ENCODE assay signal across 22 mouse cellular contexts in genomic region chr7:67775623-67776022, GRCm38 (mm10). TPM values are rescaled to one million over a fixed set of nuclear protein-coding genes. Genes with fewer than 3 reads are reported as not detected.
DNase-seq lines count a peak whose midpoint lies in the region; ATAC-seq and TF ChIP-seq lines count a peak whose summit lies in the region.
"Had no signal": no experiment of that assay in that cellular context is flagged by ENCODE, and none has a peak within 500 bp of the region (broad histone marks: within the 10 kb centered on the region; RNA-seq: fewer than 3 reads in every experiment).

No protein-coding gene starts in this region.

- H3K9me3 ChIP-seq in kidney, embryonic 14.5 days (ENCODE audit: control insufficient read depth, low read length), result no peaks in the 10 kb centered on the region
- no peaks in the 10 kb centered on the region for H3K9me3 ChIP-seq in lung, embryonic 15.5 days
- no peaks in the 10 kb centered on the region for H3K9me3 ChIP-seq in lung, postnatal 0 days (ENCODE audit: low read length)
- no peaks in the 10 kb centered on the region for H3K9me3 ChIP-seq in stomach, postnatal 0 days (ENCODE audit: control insufficient read depth, low read length)
- no peaks in the 10 kb centered on the region for H3K9me3 ChIP-seq in embryonic facial prominence, embryonic 10.5 days
- H3K9me3 ChIP-seq: embryonic facial prominence, embryonic 12.5 days; forebrain, embryonic 12.5 days had no signal

- no peaks in the 10 kb centered on the region for H3K27me3 ChIP-seq in kidney, embryonic 14.5 days (ENCODE audit: control insufficient read depth, insufficient read depth, low read length)
- no peaks in the 10 kb centered on the region for H3K27me3 ChIP-seq in lung, embryonic 15.5 days
- H3K27me3 ChIP-seq in lung, postnatal 0 days (replicated peaks; ENCODE audit: insufficient read depth, low read length), result no peaks in the 10 kb centered on the region
- no peaks in the 10 kb centered on the region for H3K27me3 ChIP-seq in stomach, postnatal 0 days (ENCODE audit: control insufficient read depth, insufficient read depth, low read length)
- no peaks in the 10 kb centered on the region for H3K27me3 ChIP-seq in embryonic facial prominence, embryonic 10.5 days (replicated peaks; ENCODE audit: low read depth, poor library complexity, severe bottlenecking)
- H3K27me3 ChIP-seq: embryonic facial prominence, embryonic 12.5 days; forebrain, embryonic 12.5 days had no signal

- 62% methylated on average over 3 of the region's 3 CpGs for WGBS in kidney, embryonic 14.5 days
- WGBS in lung, embryonic 15.5 days, result 35% methylated on average over 3 of the region's 3 CpGs
- WGBS in lung, adult 2 months, result 29% methylated on average over 3 of the region's 3 CpGs
- WGBS in lung, postnatal 0 days, result 14% methylated on average over 3 of the region's 3 CpGs
- 46% methylated on average over 3 of the region's 3 CpGs for WGBS in stomach, postnatal 0 days
- 70% methylated on average over 3 of the region's 3 CpGs for WGBS in embryonic facial prominence, embryonic 10.5 days

- no peak for DNase-seq in kidney, postnatal 10 days
- no peak for DNase-seq in lung, adult 2 months
- peak; percentile 5 for DNase-seq in lung, postnatal 0 days (ENCODE audit: low spot score)
- no peak for DNase-seq in lung, postnatal 14 days
- DNase-seq in stomach, postnatal 0 days (ENCODE audit: low spot score), result no peak
- no peak for DNase-seq in embryonic facial prominence, embryonic 10.5 days (ENCODE audit: low spot score)
- DNase-seq: adrenal gland, adult 2 months; adrenal gland, postnatal 10 days; adrenal gland, postnatal 25 days; cerebellum, adult 11 months; cerebellum, adult 18-20 months; cerebellum, adult 8-10 months; cerebellum, adult 9-11 months; cerebellum, postnatal 14 days; cerebellum, postnatal 36 days; embryo, embryonic 11 days; forebrain, postnatal 0 days had no signal

- no peak for TF ChIP-seq EP300 in lung, postnatal 0 days (IDR thresholded peaks at IDR 0.05)
- TF ChIP-seq EP300 in stomach, postnatal 0 days (optimal IDR thresholded peaks at IDR 0.05), result no peak

- no peak for TF ChIP-seq POLR2A in lung, adult 2 months (IDR thresholded peaks at IDR 0.05; ENCODE audit: borderline replicate concordance, extremely low read depth, low read depth, low read length)

- H3K4me3 ChIP-seq in kidney, embryonic 14.5 days (ENCODE audit: low read length), result no peak overlapping the region
- no peak overlapping the region for H3K4me3 ChIP-seq in lung, embryonic 15.5 days
- H3K4me3 ChIP-seq in lung, adult 2 months (replicated peaks; ENCODE audit: extremely low read depth, low read depth, low read length), result no peak overlapping the region
- no peak overlapping the region for H3K4me3 ChIP-seq in lung, postnatal 0 days (ENCODE audit: low read depth, low read length)
- no peak overlapping the region for H3K4me3 ChIP-seq in stomach, postnatal 0 days (ENCODE audit: low read depth, low read length)
- no peak overlapping the region for H3K4me3 ChIP-seq in embryonic facial prominence, embryonic 10.5 days
- H3K4me3 ChIP-seq: embryonic facial prominence, embryonic 12.5 days; forebrain, embryonic 12.5 days had no signal

- peak overlapping the region; percentile 67; the same call in 1 of the 2 replicates for H3K27ac ChIP-seq in kidney, embryonic 14.5 days (ENCODE audit: low read depth, low read length)
- H3K27ac ChIP-seq in lung, embryonic 15.5 days, result peak overlapping the region; percentile 51; the same call in 1 of the 2 replicates
- no peak overlapping the region for H3K27ac ChIP-seq in lung, postnatal 0 days (ENCODE audit: low read length)
- no peak overlapping the region for H3K27ac ChIP-seq in stomach, postnatal 0 days (replicated peaks)
- no peak overlapping the region for H3K27ac ChIP-seq in embryonic facial prominence, embryonic 10.5 days (replicated peaks)
- H3K27ac ChIP-seq: embryonic facial prominence, embryonic 12.5 days; forebrain, embryonic 12.5 days had no signal

- peaks cover 6% of the 10 kb centered on the region; the same call in 1 of the 2 replicates for H3K4me1 ChIP-seq in kidney, embryonic 14.5 days (ENCODE audit: control insufficient read depth, insufficient read depth, low read length)
- peaks cover 16% of the 10 kb centered on the region for H3K4me1 ChIP-seq in lung, embryonic 15.5 days
- H3K4me1 ChIP-seq in lung, adult 2 months (ENCODE audit: control insufficient read depth, insufficient read depth, low read length), result 0 out of 2 replicates have a peak, but pooled peaks cover 2% of the 10 kb centered on the region
- H3K4me1 ChIP-seq in lung, postnatal 0 days (ENCODE audit: insufficient read depth, low read depth, low read length), result no peaks in the 10 kb centered on the region
- H3K4me1 ChIP-seq in stomach, postnatal 0 days (replicated peaks; ENCODE audit: control insufficient read depth, insufficient read depth), result no peaks in the 10 kb centered on the region
- peaks cover 12% of the 10 kb centered on the region for H3K4me1 ChIP-seq in embryonic facial prominence, embryonic 10.5 days
- H3K4me1 ChIP-seq: forebrain, embryonic 12.5 days had no signal

- ATAC-seq in kidney, embryonic 14.5 days (ENCODE audit: low FRiP score, low TSS enrichment), result no peak
- ATAC-seq in lung, embryonic 15.5 days (ENCODE audit: borderline replicate concordance, extremely low read depth, low FRiP score, low TSS enrichment), result peak; percentile 62; the same call in 1 of the 2 replicates
- ATAC-seq in lung, postnatal 0 days, result no peak
- peak; percentile 18; the same call in 1 of the 2 replicates for ATAC-seq in stomach, postnatal 0 days (ENCODE audit: low FRiP score, low TSS enrichment)
- ATAC-seq: forebrain, embryonic 14.5 days; forebrain, postnatal 0 days had no signal

- H3K36me3 ChIP-seq in kidney, embryonic 14.5 days (ENCODE audit: control insufficient read depth, insufficient read depth, low read length), result no peaks in the 10 kb centered on the region
- no peaks in the 10 kb centered on the region for H3K36me3 ChIP-seq in lung, embryonic 15.5 days
- no peaks in the 10 kb centered on the region for H3K36me3 ChIP-seq in lung, postnatal 0 days (ENCODE audit: insufficient read depth, low read length)
- no peaks in the 10 kb centered on the region for H3K36me3 ChIP-seq in stomach, postnatal 0 days (ENCODE audit: control insufficient read depth, insufficient read depth, low read length)
- H3K36me3 ChIP-seq in embryonic facial prominence, embryonic 10.5 days (replicated peaks), result no peaks in the 10 kb centered on the region
- H3K36me3 ChIP-seq: embryonic facial prominence, embryonic 12.5 days; forebrain, embryonic 12.5 days had no signal

- no peak overlapping the region for H3K9ac ChIP-seq in kidney, embryonic 14.5 days (ENCODE audit: low read depth, low read length)
- no peak overlapping the region for H3K9ac ChIP-seq in lung, embryonic 15.5 days
- H3K9ac ChIP-seq in lung, postnatal 0 days (replicated peaks; ENCODE audit: low read depth), result no peak overlapping the region
- H3K9ac ChIP-seq in stomach, postnatal 0 days (ENCODE audit: low read length), result no peak overlapping the region
- H3K9ac ChIP-seq: embryonic facial prominence, embryonic 12.5 days; forebrain, embryonic 12.5 days; forebrain, postnatal 0 days had no signal

- TF ChIP-seq CTCF in lung, adult 2 months (IDR thresholded peaks at IDR 0.05; ENCODE audit: insufficient read depth, low read length), result no peak
- no peak for TF ChIP-seq CTCF in lung, postnatal 0 days (IDR thresholded peaks at IDR 0.05)
- TF ChIP-seq CTCF in stomach, postnatal 0 days (IDR thresholded peaks at IDR 0.05; ENCODE audit: low read depth), result no peak

- H3K4me2 ChIP-seq in kidney, embryonic 14.5 days (replicated peaks; ENCODE audit: low read depth, low read length), result no peak overlapping the region
- no peak overlapping the region for H3K4me2 ChIP-seq in lung, embryonic 15.5 days
- no peak overlapping the region for H3K4me2 ChIP-seq in lung, postnatal 0 days (replicated peaks; ENCODE audit: low read depth, low read length)
- H3K4me2 ChIP-seq in stomach, postnatal 0 days (replicated peaks; ENCODE audit: low read depth), result no peak overlapping the region
- H3K4me2 ChIP-seq: embryonic facial prominence, embryonic 12.5 days; forebrain, embryonic 12.5 days had no signal

RNA-seq across cellular contexts. Expression of gene Synm, which starts 16.1 kb away (rescaled TPM):
- polyA plus RNA-seq in kidney, embryonic 14.5 days (2014; fragmentation: Nextera tagmentation; extraction: Ambion mirVana), result 0.70 and 1.3 TPM in 2 replicates
- polyA plus RNA-seq in lung, embryonic 15.5 days (2015; fragmentation: Nextera tagmentation; extraction: Ambion mirVana), result 9.7 and 12.7 TPM in 2 replicates
- 14.0 and 17.2 TPM in 2 replicates for polyA plus RNA-seq in lung, adult 2 months (2012; rRNA removed)
- 6.5 and 8.1 TPM in 2 replicates for polyA plus RNA-seq in lung, postnatal 0 days (2015; fragmentation: Nextera tagmentation; extraction: Ambion mirVana)
- polyA plus RNA-seq in stomach, postnatal 0 days (2015; fragmentation: Nextera tagmentation; extraction: Ambion mirVana), result 13.7 and 17.1 TPM in 2 replicates
- polyA plus RNA-seq in embryonic facial prominence, embryonic 10.5 days (2016; fragmentation: Nextera tagmentation; extraction: Ambion mirVana), result 2.1 and 2.9 TPM in 2 replicates

Comparison
In these comparisons a context has a peak if more than half of its experiments do, and no peak if none do; other contexts are left out.
1. ATAC-seq: peak in lung, embryonic 15.5 days (single experiment) and stomach, postnatal 0 days (single experiment); none in kidney, embryonic 14.5 days (single experiment) and lung, postnatal 0 days (single experiment).
2. H3K27ac ChIP-seq: peak in kidney, embryonic 14.5 days (single experiment) and lung, embryonic 15.5 days (single experiment); none in lung, postnatal 0 days (single experiment), stomach, postnatal 0 days (single experiment) and embryonic facial prominence, embryonic 10.5 days (single experiment).